Mouse (Mus musculus) adrenal gland, adult 10 weeks (tissue): Measurements from ENCODE around the gene Wrb. TPM values are rescaled to one million over a fixed set of nuclear protein-coding genes. Genes with fewer than 3 reads are reported as not detected.

Experiments
- polyA plus RNA-seq: library from polyadenylated mRNA; stranded (reverse); fragments of 350-450 nt; fragmentation: Illumina TruSeq; extraction: RNeasy Lipid Tissue Mini Kit (QIAGEN cat#74804); gene quantifications from one replicate; pipeline ENCODE4 v1.2.3, GENCODE M21; 2014; ENCODE audit warnings: low read depth, low replicate concordance

Wrb gene
- 33.6 TPM for polyA plus RNA-seq

DNA sequence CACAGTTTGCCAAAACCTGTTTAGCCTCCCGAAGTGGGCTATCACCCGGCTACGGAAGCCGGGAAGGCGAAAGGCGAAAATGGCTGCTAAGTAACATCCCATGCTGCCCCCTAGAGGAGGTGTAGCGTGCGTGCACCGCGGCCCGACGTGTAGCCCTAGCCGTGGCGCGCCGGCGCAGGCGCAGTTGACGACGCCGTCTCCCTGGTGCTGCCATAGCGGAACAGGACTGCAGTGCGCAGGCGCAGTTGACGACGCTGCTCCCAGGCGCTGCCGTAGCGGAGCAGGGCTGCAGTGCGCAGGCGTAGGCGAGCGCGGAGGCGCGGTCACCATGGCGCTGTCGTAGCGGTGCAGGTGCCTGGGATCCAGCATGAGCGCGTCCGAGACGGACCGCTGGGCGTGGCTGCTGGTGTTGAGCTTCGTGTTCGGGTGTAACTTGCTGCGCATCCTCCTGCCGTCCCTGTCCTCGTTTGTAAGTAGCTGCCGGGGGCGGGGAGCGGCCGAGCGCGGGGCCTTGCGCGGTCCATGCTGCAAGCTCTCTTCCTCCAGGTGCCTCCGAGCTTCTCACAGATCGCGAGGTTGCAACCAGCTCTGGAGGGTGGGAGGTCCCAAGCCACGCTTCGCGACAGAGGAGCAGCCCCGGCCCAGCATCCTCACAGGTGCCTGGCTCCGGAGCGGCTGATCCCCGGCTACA, at the start of gene Wrb:
Gene Wrb, plus strand, starts transcription at position 298 of the 691 bp plus-strand sequence.

DNA sequence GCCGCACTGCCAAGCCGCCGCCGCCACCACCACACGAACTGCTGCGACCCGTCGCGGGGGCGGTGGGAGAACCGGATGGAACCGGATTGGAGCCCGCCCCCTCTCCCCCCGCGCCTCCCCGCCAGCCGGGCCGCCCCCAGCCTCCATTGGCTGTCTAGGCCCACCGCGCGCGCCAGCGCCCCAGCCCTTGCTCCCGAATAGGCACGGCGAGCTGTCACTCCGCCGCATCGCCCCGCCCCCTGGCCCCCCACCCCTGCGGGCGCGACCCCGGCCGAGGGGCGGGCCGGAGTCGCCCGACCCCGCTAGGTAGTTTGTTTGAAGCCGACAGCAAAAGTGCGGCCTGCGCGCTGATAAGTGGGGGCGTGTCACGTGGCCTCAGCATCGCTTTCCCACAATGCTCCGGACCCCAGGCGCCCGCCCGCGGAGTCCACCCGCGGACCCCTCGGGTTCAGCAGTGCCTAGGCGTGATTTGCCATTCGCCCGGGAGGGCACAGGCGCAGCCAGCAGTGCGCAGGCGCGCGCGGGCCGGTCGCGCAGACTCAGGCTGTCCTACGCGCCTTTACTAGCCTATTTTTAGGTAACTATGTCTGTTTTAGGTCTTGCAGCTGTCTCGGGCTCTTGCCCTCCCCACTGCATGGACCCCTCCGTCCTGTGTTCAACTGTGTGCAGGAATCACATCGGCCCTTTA, 17.4 kb upstream of the Wrb start, which contains the start of gene Hmgn1:
Gene Hmgn1, minus strand, starts transcription at position 73 of the 688 bp plus-strand sequence.

DNA sequence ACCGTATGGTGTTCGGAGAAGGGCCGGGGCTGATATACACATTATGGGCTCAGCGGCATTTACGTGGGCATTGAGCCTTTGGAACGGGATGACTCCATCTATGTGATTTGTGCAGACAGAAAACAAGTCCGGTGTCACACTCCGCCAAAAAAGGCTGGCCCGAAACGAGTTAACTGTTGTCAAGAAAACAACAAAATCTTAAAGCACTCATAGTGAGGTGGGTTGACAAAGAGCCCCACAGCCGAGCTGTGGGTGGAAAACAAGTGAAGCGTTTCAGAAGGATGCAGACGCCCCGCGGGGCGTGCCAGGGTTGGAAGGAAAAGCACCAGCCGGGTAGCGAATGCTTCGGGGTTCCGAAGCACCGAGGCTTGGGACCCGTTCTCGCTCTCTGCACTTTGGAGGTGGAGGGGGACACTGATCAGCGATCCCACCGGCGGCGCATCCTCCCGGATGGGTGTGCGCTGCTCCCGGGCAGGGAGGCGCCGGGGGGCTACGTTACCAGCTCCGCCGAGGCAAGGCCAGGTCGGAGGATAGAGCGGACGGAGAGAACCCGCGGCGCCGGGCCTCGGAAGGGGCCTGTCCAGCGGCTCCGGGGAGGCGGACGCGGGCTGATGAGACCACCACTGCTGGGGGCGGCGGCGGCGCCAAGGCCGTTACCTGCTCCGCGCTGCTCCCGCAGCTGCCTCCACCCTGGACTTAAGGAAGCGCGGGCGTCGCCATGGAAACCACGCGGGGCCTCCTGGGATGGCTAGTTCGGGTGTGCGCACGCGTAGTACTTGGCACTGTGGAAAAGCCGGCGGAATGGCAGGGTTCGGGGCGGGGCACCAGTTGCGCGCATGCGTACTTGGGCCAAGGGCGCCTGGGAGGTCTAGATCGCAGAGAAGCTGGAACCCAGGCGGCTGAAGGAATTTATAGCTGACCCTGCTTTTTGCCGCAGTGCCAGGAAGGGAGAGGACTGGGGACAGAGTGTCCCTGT, 46.6 kb downstream of the Wrb start, which contains the start of gene Lca5l:
Gene Lca5l, minus strand, starts transcription at position 741 of the 976 bp plus-strand sequence.

DNA sequence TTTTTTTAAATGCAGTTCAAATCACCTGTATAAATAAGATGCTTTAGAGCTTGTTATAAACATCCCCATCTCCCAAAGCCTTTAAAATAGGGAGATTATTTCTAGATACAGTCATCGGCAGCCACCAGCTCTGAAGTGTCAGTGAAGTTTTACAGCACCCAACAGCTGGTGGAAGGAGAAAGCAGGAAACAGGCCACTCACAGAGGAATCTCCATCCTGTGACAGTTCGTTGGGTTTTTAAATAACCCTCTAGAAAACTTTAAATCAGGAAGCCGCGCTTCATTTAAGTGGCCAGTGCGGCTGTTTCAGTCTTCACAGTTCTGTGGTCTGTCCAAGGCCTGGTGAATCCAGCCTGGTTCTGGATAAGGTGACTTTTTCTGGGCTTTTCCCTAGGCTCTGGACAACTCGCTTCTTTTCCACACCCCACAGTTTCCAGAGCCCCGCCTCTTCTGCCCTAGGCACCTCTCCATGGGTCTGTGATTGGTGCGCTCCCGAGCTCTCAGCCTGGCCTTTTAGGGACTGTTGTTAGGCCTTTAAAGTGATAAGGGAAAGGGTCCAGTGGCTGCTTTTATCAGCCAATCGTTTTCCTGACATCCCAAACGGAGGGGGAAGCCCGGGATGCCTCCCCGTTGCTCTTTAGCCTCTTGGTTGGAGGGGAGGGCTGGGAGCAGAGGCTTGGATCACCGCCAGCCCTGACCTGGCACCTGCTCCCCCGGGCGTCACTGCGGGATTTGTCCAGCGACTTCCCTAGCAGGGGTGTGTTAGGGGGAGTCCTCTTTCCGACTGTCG, 54.9 kb downstream of the Wrb start, which contains the start of gene Sh3bgr:
Gene Sh3bgr, plus strand, starts transcription at position 538 of the 789 bp plus-strand sequence.

Other genes starting within 250 kb of the Wrb start
- 31.1 TPM for gene Psmg1, start 154.4 kb upstream of the Wrb start, polyA plus RNA-seq
- 66.6 TPM for gene Brwd1, start 62.9 kb upstream of the Wrb start, polyA plus RNA-seq
- gene Hmgn1, start 17.7 kb upstream of the Wrb start, polyA plus RNA-seq = 238 TPM
- gene Lca5l, start 46.9 kb downstream of the Wrb start, polyA plus RNA-seq = 1.2 TPM
- gene Sh3bgr, start 55.0 kb downstream of the Wrb start, polyA plus RNA-seq = 74.1 TPM
- 0.17 TPM for gene B3galt5, start 90.4 kb downstream of the Wrb start, polyA plus RNA-seq